Mouse (Mus musculus) ES-Bruce4 (cell line): Measurements from ENCODE around the gene Glg1.

Experiments used
- CTCF ChIP-seq: IDR thresholded peaks from one replicate; pipeline ENCODE4 v1.8.1; 2011; ENCODE audit warnings: low read depth, low read length
- EP300 ChIP-seq: IDR thresholded peaks from 2 replicates; pipeline ENCODE4 v1.6.1; 2011; ENCODE audit warnings: low read depth, low read length; ENCODE audit not compliant: insufficient read depth

DNA sequence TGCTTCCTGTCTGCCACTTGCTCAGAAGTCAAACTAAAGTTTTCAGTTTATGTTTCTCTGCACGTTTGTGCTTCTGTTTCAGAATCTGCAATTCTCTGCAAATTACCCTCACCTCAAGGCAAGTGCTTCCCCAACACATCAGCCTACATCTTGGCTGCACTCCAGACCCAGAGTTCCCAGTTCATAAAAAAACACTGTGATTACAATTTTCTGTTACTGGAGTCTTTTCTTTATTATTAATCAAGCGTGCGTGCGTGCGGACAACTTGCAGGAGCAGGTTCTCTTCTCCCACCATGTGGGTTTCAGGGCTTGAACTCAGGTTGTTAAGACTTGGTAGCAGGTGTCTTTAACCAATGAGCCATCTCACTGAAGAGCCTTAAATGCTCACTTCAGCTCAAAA lies 34.9 kb downstream of the Glg1 start:
- TF ChIP-seq CTCF (no peak), EP300 (no peak)
